Mouse (Mus musculus) ES-E14 (cell line): ENCODE data around the gene Gtf3c1.
"Not testable (repeated sequence)": the region's sequence is repeated elsewhere in the genome, so short reads cannot be mapped to it uniquely, and the experiment has no call there.

Experiments used
- CHD2 ChIP-seq: IDR thresholded peaks from 2 replicates; pipeline ENCODE4 v1.6.1; 2014; ENCODE audit warnings: mild to moderate bottlenecking, low read depth, low read length, inconsistent platforms
- MAFK ChIP-seq: IDR thresholded peaks from 2 replicates; pipeline ENCODE4 v1.6.1; 2014; ENCODE audit warnings: mild to moderate bottlenecking, low read depth, low read length, inconsistent platforms; ENCODE audit not compliant: insufficient read depth
- ZC3H11A ChIP-seq: IDR thresholded peaks from 2 replicates; pipeline ENCODE4 v1.6.1; 2012; ENCODE audit warnings: low read depth, mild to moderate bottlenecking, inconsistent platforms, low read length, borderline replicate concordance

DNA sequence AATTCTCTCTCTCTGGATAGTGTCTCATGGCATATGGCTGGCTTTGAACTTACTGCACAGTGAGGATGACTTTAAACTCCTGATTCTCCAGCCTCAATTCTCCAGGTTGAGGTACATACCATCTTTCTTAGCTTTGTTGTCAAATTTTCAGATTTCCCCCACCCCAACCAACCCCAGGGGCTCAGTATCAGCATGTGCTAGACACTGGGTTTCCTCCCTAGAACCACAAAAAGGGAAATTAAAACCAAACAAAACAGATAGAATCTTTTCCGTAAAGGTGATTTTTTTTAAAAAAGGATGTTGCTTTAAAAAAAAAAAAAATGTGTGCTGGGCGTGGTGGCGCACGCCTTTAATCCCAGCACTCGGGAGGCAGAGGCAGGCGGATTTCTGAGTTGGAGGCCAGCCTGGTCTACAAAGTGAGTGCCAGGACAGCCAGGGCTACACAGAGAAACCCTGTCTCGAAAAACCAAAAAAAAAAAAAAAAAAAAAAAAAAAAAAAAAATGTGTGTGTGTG lies 6.0 kb upstream of the Gtf3c1 start:
- TF ChIP-seq CHD2, ZC3H11A, MAFK: not testable (repeated sequence)
